Mouse (Mus musculus): Measurements from ENCODE around the gene Ccdc83. TPM values are rescaled to one million over a fixed set of nuclear protein-coding genes. Genes with fewer than 3 reads are reported as not detected.

Gene Ccdc83
- not detected in 2 replicates for polyA plus RNA-seq (2012; rRNA removed)

DNA sequence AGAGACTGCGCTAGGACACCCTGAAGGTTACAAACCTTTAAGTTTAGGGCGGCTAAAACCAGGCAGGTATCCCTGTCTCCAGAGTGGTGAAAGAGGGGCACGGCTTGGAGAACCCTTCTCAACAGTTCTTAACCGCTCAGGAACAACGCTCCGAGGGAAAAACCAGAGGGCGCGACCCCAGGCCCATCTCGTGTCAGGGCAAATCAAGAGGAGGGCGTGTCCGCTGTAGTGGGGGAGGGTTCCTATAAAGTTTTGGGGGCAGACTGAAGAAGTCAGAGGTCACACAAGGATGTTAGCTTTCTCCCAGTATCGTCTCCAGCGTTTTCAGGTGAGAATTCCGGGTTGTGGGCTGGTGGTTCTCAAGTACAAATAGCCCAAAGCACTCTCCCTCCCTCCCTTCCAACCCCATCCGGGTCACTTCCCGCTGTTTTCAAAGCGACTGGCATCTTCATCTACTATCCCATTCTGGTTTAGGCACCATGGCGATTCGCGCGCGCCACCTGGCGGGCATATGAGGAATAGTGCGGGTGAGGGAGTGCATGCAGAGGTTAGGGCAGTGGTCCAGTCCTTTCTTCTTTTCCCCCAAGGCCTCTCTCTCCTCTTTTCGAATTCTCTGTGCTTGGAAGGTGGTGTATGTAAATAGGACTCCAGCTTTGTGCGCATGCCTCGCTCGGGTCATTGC is at the start of gene Ccdc83:
Ccdc83 (minus strand) TSS at position 489 of the 682 bp plus-strand sequence.

DNA sequence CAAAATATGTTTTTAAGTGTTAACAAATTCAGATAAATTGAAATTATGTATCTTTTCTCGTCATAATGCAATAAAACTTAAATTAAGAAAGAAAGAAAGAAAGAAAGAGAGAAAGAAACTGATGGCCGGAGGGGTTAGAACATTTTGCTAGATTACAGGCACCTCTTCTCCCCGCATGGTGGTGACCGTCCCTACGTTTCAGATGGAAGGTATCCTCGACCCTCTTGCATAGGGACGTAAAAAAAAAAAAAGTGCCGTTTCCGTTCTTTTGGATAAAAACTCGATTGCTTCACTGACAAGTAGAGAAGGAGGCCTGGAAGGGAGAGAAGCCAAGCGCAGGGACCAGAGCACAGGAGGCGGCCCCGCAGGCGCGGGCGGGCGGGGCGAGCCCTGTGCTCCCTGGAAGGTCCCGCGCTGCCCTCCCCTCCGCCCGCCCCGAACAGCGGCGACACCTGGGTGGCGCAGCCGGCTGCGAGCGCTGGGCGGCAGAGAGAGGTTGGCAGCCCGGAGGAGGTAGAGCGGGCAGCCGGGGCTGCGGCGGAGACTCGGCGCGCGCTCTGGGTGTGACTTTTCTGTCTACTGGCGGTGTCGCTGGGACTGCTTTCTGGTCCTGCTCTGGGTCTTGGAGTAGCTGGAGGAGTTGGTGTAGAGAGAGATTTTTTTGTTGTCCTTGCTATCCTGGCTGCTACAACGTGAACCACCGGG is 36.5 kb upstream of the Ccdc83 start, which contains the start of gene Sytl2:
Sytl2 (plus strand) TSS at position 311 of the 705 bp plus-strand sequence.

Other genes with a start within 250 kb of the Ccdc83 start
- gene Picalm, start 135.6 kb downstream of the Ccdc83 start, polyA plus RNA-seq (2012; rRNA removed), result 11.1 and 16.4 TPM in 2 replicates
- 4.9 and 10.2 TPM in 2 replicates for gene Sytl2, start 36.5 kb upstream of the Ccdc83 start, polyA plus RNA-seq (2012; rRNA removed)
- not detected in 2 replicates for gene Ccdc89, start 160.8 kb upstream of the Ccdc83 start, polyA plus RNA-seq (2012; rRNA removed)
- 22.1 and 30.0 TPM in 2 replicates for gene Crebzf, start 177.0 kb upstream of the Ccdc83 start, polyA plus RNA-seq (2012; rRNA removed)
- gene Tmem126a, start 191.5 kb upstream of the Ccdc83 start, polyA plus RNA-seq (2012; rRNA removed), result 4.2 and 4.3 TPM in 2 replicates
- 1.5 and 1.7 TPM in 2 replicates for gene Tmem126b, start 210.2 kb upstream of the Ccdc83 start, polyA plus RNA-seq (2012; rRNA removed)
- gene Dlg2, start 210.9 kb upstream of the Ccdc83 start, polyA plus RNA-seq (2012; rRNA removed), result 3.3 and 5.0 TPM in 2 replicates

Data from stomach, adult 2 months (tissue).